ENCODE assay signal across 9 mouse cellular contexts in the genomic region with DNA sequence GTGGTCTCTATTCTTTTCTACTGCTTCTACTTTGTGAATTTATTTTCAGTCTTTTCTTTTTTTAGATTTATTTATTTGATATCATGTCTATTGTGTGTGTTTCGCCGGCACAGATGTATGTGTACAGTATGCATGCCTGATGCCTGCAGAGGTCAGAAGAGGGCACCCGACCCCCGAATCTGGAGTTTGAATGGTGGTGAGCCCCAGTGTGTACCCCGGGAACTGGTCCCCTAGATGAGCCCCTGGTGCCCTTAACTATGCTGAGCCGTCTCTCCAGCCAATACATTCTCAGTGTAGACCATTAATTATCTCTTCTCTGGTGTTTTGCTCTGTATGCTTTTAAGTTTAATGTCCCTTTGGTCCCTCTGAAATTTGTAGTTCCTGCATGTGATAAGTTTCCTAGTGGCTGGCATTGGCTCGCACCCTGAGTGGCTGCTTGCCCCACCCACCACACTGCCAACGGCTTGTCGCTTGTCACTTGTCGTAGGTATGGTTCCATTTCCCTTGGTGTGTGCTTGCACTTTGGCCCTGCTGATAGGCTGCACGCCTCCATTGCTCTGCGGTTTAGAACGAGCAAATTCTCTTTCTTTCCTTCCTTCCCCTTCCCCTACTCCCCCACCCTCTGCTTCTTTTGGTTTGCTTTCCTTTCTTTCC. TPM values are rescaled to one million over a fixed set of nuclear protein-coding genes. Genes with fewer than 3 reads are reported as not detected.
DNase-seq lines count a peak whose midpoint lies in the region; ATAC-seq lines count a peak whose summit lies in the region.
"Had no signal": no experiment of that assay in that cellular context is flagged by ENCODE, and none has a peak within 500 bp of the region (broad histone marks: within the 10 kb centered on the region; RNA-seq: fewer than 3 reads in every experiment).

No protein-coding gene starts in this region.

- DNase-seq in hindbrain, embryonic 10.5 days (ENCODE audit: low spot score), result no peak
- DNase-seq in urinary bladder, adult 2 months (ENCODE audit: low spot score), result no peak
- DNase-seq in right cerebral cortex, postnatal 36 days (ENCODE audit: low spot score in 2 of 2), result no peak
- DNase-seq: cerebellum, adult 9-10 months had no signal

- no peaks in the 10 kb centered on the region for H3K27me3 ChIP-seq in hindbrain, embryonic 10.5 days (ENCODE audit: insufficient read depth, poor library complexity, severe bottlenecking)
- no peaks in the 10 kb centered on the region for H3K27me3 ChIP-seq in hindbrain, embryonic 16.5 days (replicated peaks; ENCODE audit: control insufficient read depth, insufficient read depth, low read length)
- H3K27me3 ChIP-seq in heart, embryonic 15.5 days, result no peaks in the 10 kb centered on the region
- H3K27me3 ChIP-seq: limb, embryonic 15.5 days had no signal

- no peaks in the 10 kb centered on the region for H3K9me3 ChIP-seq in hindbrain, embryonic 10.5 days
- H3K9me3 ChIP-seq in hindbrain, embryonic 16.5 days (ENCODE audit: control insufficient read depth, low read length), result no peaks in the 10 kb centered on the region
- H3K9me3 ChIP-seq in heart, embryonic 15.5 days (replicated peaks), result no peaks in the 10 kb centered on the region
- H3K9me3 ChIP-seq: limb, embryonic 15.5 days had no signal

- H3K4me3 ChIP-seq in hindbrain, embryonic 10.5 days, result no peak overlapping the region
- no peak overlapping the region for H3K4me3 ChIP-seq in hindbrain, embryonic 16.5 days (ENCODE audit: low read length)
- H3K4me3 ChIP-seq in heart, embryonic 15.5 days, result no peak overlapping the region
- H3K4me3 ChIP-seq: limb, embryonic 15.5 days had no signal

- H3K4me1 ChIP-seq in hindbrain, embryonic 10.5 days (replicated peaks), result peaks cover 72% of the 10 kb centered on the region
- peaks cover 55% of the 10 kb centered on the region for H3K4me1 ChIP-seq in hindbrain, embryonic 16.5 days (ENCODE audit: control insufficient read depth, insufficient read depth, low read depth, low read length)
- H3K4me1 ChIP-seq in heart, embryonic 15.5 days (replicated peaks), result peaks cover 82% of the 10 kb centered on the region

- no peak overlapping the region for H3K4me2 ChIP-seq in hindbrain, embryonic 16.5 days (ENCODE audit: low read length)
- H3K4me2 ChIP-seq in heart, embryonic 15.5 days, result no peak overlapping the region
- H3K4me2 ChIP-seq: limb, embryonic 15.5 days had no signal

- H3K27ac ChIP-seq in hindbrain, embryonic 10.5 days, result 0 out of 2 replicates have a peak overlapping the region, but pooled peaks have one; percentile 64
- H3K27ac ChIP-seq in hindbrain, embryonic 16.5 days (ENCODE audit: low read depth, low read length), result no peak overlapping the region
- peak overlapping the region; percentile 76 for H3K27ac ChIP-seq in heart, embryonic 15.5 days

- no peak overlapping the region for H3K9ac ChIP-seq in hindbrain, embryonic 16.5 days (ENCODE audit: low read depth, low read length)
- H3K9ac ChIP-seq in heart, embryonic 15.5 days, result no peak overlapping the region
- H3K9ac ChIP-seq: limb, embryonic 15.5 days had no signal

- ATAC-seq in hindbrain, embryonic 16.5 days, result no peak
- peak; percentile 30; the same call in 1 of the 2 replicates for ATAC-seq in common myeloid progenitor, adult 5-6 weeks (replicated peaks; ENCODE audit: low read depth, poor library complexity, severe bottlenecking)
- ATAC-seq in heart, embryonic 15.5 days (replicated peaks; ENCODE audit: insufficient number of reproducible peaks, insufficient read depth, low FRiP score, low read depth), result no peak
- ATAC-seq in megakaryocyte progenitor cell, adult 5-6 weeks (replicated peaks; ENCODE audit: poor library complexity), result peak; percentile 78

- 84% methylated on average over 13 of the region's 13 CpGs for WGBS in hindbrain, embryonic 10.5 days
- 69% methylated on average over 13 of the region's 13 CpGs for WGBS in hindbrain, embryonic 16.5 days
- WGBS in heart, embryonic 15.5 days, result 55% methylated on average over 13 of the region's 13 CpGs

- H3K36me3 ChIP-seq in hindbrain, embryonic 10.5 days, result peaks cover 18% of the 10 kb centered on the region
- peaks cover 3% of the 10 kb centered on the region; the same call in 1 of the 2 replicates for H3K36me3 ChIP-seq in hindbrain, embryonic 16.5 days (ENCODE audit: control insufficient read depth, insufficient read depth, low read length)
- H3K36me3 ChIP-seq in heart, embryonic 15.5 days, result peaks cover 5% of the 10 kb centered on the region; the same call in 1 of the 2 replicates
- H3K36me3 ChIP-seq: limb, embryonic 15.5 days had no signal

RNA-seq across cellular contexts. Expression of a gene that starts 31.7 kb away (rescaled TPM):
- 16.6 and 18.0 TPM in 2 replicates for polyA plus RNA-seq in hindbrain, embryonic 10.5 days (2016; fragmentation: Nextera tagmentation; extraction: Ambion mirVana)
- polyA plus RNA-seq in hindbrain, embryonic 16.5 days (2015; fragmentation: Nextera tagmentation; extraction: Ambion mirVana), result 18.4 and 30.4 TPM in 2 replicates
- total RNA-seq in common myeloid progenitor, adult 5-6 weeks (2017), result 29.5 and 33.1 TPM in 2 replicates
- polyA plus RNA-seq in heart, embryonic 15.5 days (2015; fragmentation: Nextera tagmentation; extraction: Ambion mirVana), result 16.9 and 19.5 TPM in 2 replicates
- 7.1 and 7.4 TPM in 2 replicates for total RNA-seq in megakaryocyte progenitor cell, adult 5-6 weeks (2015)
- 19.7 and 20.5 TPM in 2 replicates for total RNA-seq in megakaryocyte progenitor cell, adult 5-6 weeks (2017)
- 13.2 and 17.5 TPM in 2 replicates for polyA plus RNA-seq in urinary bladder, adult 2 months (2012; rRNA removed)

RNA-seq across cellular contexts. Expression of a gene that starts 55.6 kb away (rescaled TPM):
- 3.4 and 3.6 TPM in 2 replicates for polyA plus RNA-seq in hindbrain, embryonic 10.5 days (2016; fragmentation: Nextera tagmentation; extraction: Ambion mirVana)
- 0.76 and 1.2 TPM in 2 replicates for polyA plus RNA-seq in hindbrain, embryonic 16.5 days (2015; fragmentation: Nextera tagmentation; extraction: Ambion mirVana)
- 3.3 and 3.6 TPM in 2 replicates for total RNA-seq in common myeloid progenitor, adult 5-6 weeks (2017)
- polyA plus RNA-seq in heart, embryonic 15.5 days (2015; fragmentation: Nextera tagmentation; extraction: Ambion mirVana), result 1.1 and 2.1 TPM in 2 replicates
- 8.4 and 10.7 TPM in 2 replicates for total RNA-seq in megakaryocyte progenitor cell, adult 5-6 weeks (2015)
- 4.4 and 6.6 TPM in 2 replicates for total RNA-seq in megakaryocyte progenitor cell, adult 5-6 weeks (2017)
- polyA plus RNA-seq in urinary bladder, adult 2 months (2012; rRNA removed), result 0.80 and 1.0 TPM in 2 replicates

Comparison
In these comparisons a context has a peak if more than half of its experiments do, and no peak if none do; other contexts are left out.
1. ATAC-seq: peak in common myeloid progenitor, adult 5-6 weeks (single experiment) and megakaryocyte progenitor cell, adult 5-6 weeks (single experiment); none in hindbrain, embryonic 16.5 days (single experiment) and heart, embryonic 15.5 days (single experiment).